Mouse (Mus musculus): ENCODE measurements around the gene Tsga10.

DNA sequence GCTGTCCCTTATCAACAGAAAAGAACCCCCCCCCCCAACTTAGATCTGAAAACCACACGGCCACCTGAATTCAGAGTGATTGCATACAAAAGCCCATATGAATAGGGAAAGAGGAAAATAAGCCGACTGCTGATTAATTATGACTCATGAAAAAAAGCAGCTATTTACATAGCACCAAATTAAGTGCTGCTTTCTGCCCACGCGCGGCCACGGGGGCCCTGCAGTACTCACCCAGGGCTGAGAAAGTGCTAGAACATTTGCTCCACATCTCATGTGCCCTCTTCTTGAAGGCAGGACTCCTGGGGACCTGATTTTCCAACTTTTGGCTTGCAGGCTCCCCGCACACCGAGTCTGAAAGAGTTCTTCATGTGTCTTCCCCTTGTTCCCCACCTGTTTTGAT lies 156.5 kb downstream of the Tsga10 start:
- TF ChIP-seq CTCF (IDR thresholded peaks at IDR 0.05) (no peak), EP300 (IDR thresholded peaks at IDR 0.05) (no peak)

Data from lung, postnatal 0 days (tissue).